Mouse (Mus musculus) forebrain, embryonic 12.5 days (tissue): ENCODE results near the gene Olfr804. TPM values are rescaled to one million over a fixed set of nuclear protein-coding genes. Genes with fewer than 3 reads are reported as not detected.

ENCODE experiments used
- ATAC-seq: fragments of 200-750 bp; cut with Nextera tagmentation; 2 replicates; pipeline ENCODE4 v1.8.0; 2017; ENCODE audit warnings: moderate TSS enrichment; ENCODE audit not compliant: low FRiP score
- H3K27ac ChIP-seq: fragments of 300-500 bp; sonication (generic); 2 replicates; pipeline ENCODE4 v1.5.1; 2016; ENCODE audit warnings: mild to moderate bottlenecking
- H3K27me3 ChIP-seq: fragments of 300-500 bp; sonication (generic); 2 replicates; pipeline ENCODE4 v1.6.1; 2016; ENCODE audit warnings: mild to moderate bottlenecking
- H3K36me3 ChIP-seq: fragments of 300-500 bp; sonication (generic); replicated peaks from 2 replicates; pipeline ENCODE4 v1.6.1; 2016; ENCODE audit warnings: mild to moderate bottlenecking
- H3K4me1 ChIP-seq: fragments of 300-500 bp; sonication (generic); 2 replicates; pipeline ENCODE4 v1.6.1; 2016
- H3K4me2 ChIP-seq: fragments of 300-500 bp; sonication (generic); 2 replicates; pipeline ENCODE4 v1.6.1; 2016; ENCODE audit warnings: mild to moderate bottlenecking, moderate library complexity
- H3K4me3 ChIP-seq: fragments of 300-500 bp; sonication (generic); replicated peaks from 2 replicates; pipeline ENCODE4 v1.5.1; 2016; ENCODE audit warnings: mild to moderate bottlenecking
- H3K9ac ChIP-seq: fragments of 300-500 bp; sonication (generic); 2 replicates; pipeline ENCODE4 v1.6.1; 2016; ENCODE audit warnings: mild to moderate bottlenecking
- H3K9me3 ChIP-seq: fragments of 300-500 bp; sonication (generic); 2 replicates; pipeline ENCODE4 v1.6.1; 2016
- WGBS: fragments of 180-500 bp; shearing (Covaris S2); methylation state at CpG from one replicate; pipeline ENCODE4 v1.1.7; 2016; 5-methylcytosine and 5-hydroxymethylcytosine counted together
- microRNA-seq: library from miRNA; unstranded; fragments of <30 nt; microRNA quantifications from one replicate; pipeline ENCODE4, GENCODE M21; 2017
- polyA plus RNA-seq: library from polyadenylated mRNA; unstranded; fragments of >200 nt; fragmentation: Nextera tagmentation; extraction: Ambion mirVana; gene quantifications from 2 replicates; pipeline ENCODE4 v1.2.1, GENCODE M21; 2016

Gene Olfr804
- polyA plus RNA-seq: not detected in 2 replicates

GRCm38 (mm10) chr10:129702910-129703309, at the start of gene Olfr804:
Olfr804 (plus strand) TSS chr10:129703210.
- no peak within 1 kb of the TSS for H3K4me2 ChIP-seq
- H3K9me3 ChIP-seq: no peaks in the 10 kb centered on the region
- no peak for ATAC-seq
- no peaks in the 10 kb centered on the region for H3K4me1 ChIP-seq
- no peaks in the 10 kb centered on the region for H3K27me3 ChIP-seq
- H3K4me3 ChIP-seq: no peak within 1 kb of the TSS
- no peaks in the 10 kb centered on the region for H3K36me3 ChIP-seq
- no peak within 1 kb of the TSS for H3K27ac ChIP-seq
- no peak within 1 kb of the TSS for H3K9ac ChIP-seq

- no peaks in the 10 kb centered on the region for H3K4me1 ChIP-seq
- H3K27me3 ChIP-seq: no peaks in the 10 kb centered on the region
- no peak within 1 kb of the TSS for H3K27ac ChIP-seq
- no peak within 1 kb of the TSS for H3K9ac ChIP-seq
- H3K36me3 ChIP-seq: no peaks in the 10 kb centered on the region
- ATAC-seq: no peak
- H3K4me3 ChIP-seq: no peak within 1 kb of the TSS
- no peak within 1 kb of the TSS for H3K4me2 ChIP-seq
- H3K9me3 ChIP-seq: no peaks in the 10 kb centered on the region
Measured at GRCm38 (mm10) chr10:129657394-129657793, 45.6 kb upstream of the Olfr804 start, which contains the start of gene Olfr800. Olfr800 (plus strand) TSS chr10:129657694.

- H3K9me3 ChIP-seq: no peaks in the 10 kb centered on the region
- H3K4me3 ChIP-seq: no peak within 1 kb of the TSS
- H3K4me1 ChIP-seq: no peaks in the 10 kb centered on the region
- 74% methylated on average over 1 of the region's 1 CpGs for WGBS
- no peaks in the 10 kb centered on the region for H3K36me3 ChIP-seq
- no peak within 1 kb of the TSS for H3K9ac ChIP-seq
- no peaks in the 10 kb centered on the region for H3K27me3 ChIP-seq
- H3K27ac ChIP-seq: no peak within 1 kb of the TSS
- ATAC-seq: no peak
- H3K4me2 ChIP-seq: no peak within 1 kb of the TSS
Measured at GRCm38 (mm10) chr10:129673765-129674164, 29.2 kb upstream of the Olfr804 start, which contains the start of gene Olfr801. Olfr801 (minus strand) TSS chr10:129673865.

- WGBS: 69% methylated on average over 1 of the region's 1 CpGs
Measured at GRCm38 (mm10) chr10:129688069-129688468, 14.9 kb upstream of the Olfr804 start, which contains the start of gene Olfr802. Olfr802 (minus strand) TSS chr10:129688169.

GRCm38 (mm10) chr10:129694186-129694585, 8.8 kb upstream of the Olfr804 start, which contains the start of gene Olfr803:
Olfr803 (minus strand) TSS chr10:129694286.
- Histone ChIP-seq H3K9me3 (no peaks in the 10 kb centered on the region), H3K27ac (no peak within 1 kb of the TSS), H3K27me3 (no peaks in the 10 kb centered on the region), H3K4me3 (no peak within 1 kb of the TSS), H3K4me1 (no peaks in the 10 kb centered on the region), H3K4me2 (no peak within 1 kb of the TSS), H3K36me3 (no peaks in the 10 kb centered on the region), H3K9ac (no peak within 1 kb of the TSS)
- 89% methylated on average over 2 of the region's 2 CpGs for WGBS
- ATAC-seq: no peak

More at GRCm38 (mm10) chr10:129688069-129688468, 14.9 kb upstream of the Olfr804 start, which contains the start of gene Olfr802:
- Histone ChIP-seq H3K9me3 (no peaks in the 10 kb centered on the region), H3K27me3 (no peaks in the 10 kb centered on the region), H3K4me3 (no peak within 1 kb of the TSS), H3K4me2 (no peak within 1 kb of the TSS), H3K27ac (no peak within 1 kb of the TSS), H3K4me1 (no peaks in the 10 kb centered on the region), H3K36me3 (no peaks in the 10 kb centered on the region), H3K9ac (no peak within 1 kb of the TSS)
- no peak for ATAC-seq

- WGBS: 92% methylated on average over 2 of the region's 2 CpGs
- no peak within 1 kb of the TSS for H3K9ac ChIP-seq
- no peaks in the 10 kb centered on the region for H3K9me3 ChIP-seq
- no peak for ATAC-seq
- H3K36me3 ChIP-seq: no peaks in the 10 kb centered on the region
- H3K27me3 ChIP-seq: no peaks in the 10 kb centered on the region
- H3K4me3 ChIP-seq: no peak within 1 kb of the TSS
- no peaks in the 10 kb centered on the region for H3K4me1 ChIP-seq
- H3K4me2 ChIP-seq: no peak within 1 kb of the TSS
- no peak within 1 kb of the TSS for H3K27ac ChIP-seq
Measured at GRCm38 (mm10) chr10:129729275-129729674, 26.3 kb downstream of the Olfr804 start, which contains the start of gene Olfr805. Olfr805 (minus strand) TSS chr10:129729375.

GRCm38 (mm10) chr10:129741821-129742220, 38.8 kb downstream of the Olfr804 start, which contains the start of gene Olfr806:
Olfr806 (minus strand) TSS chr10:129741921.
- Histone ChIP-seq H3K9me3 (no peaks in the 10 kb centered on the region), H3K27ac (no peak within 1 kb of the TSS), H3K4me3 (no peak within 1 kb of the TSS), H3K4me1 (no peaks in the 10 kb centered on the region), H3K27me3 (no peaks in the 10 kb centered on the region), H3K9ac (no peak within 1 kb of the TSS), H3K36me3 (no peaks in the 10 kb centered on the region), H3K4me2 (no peak within 1 kb of the TSS)
- ATAC-seq: no peak

- Histone ChIP-seq H3K4me3 (no peak within 1 kb of the TSS), H3K27me3 (no peaks in the 10 kb centered on the region), H3K27ac (no peak within 1 kb of the TSS), H3K4me2 (no peak within 1 kb of the TSS), H3K9me3 (no peaks in the 10 kb centered on the region), H3K36me3 (no peaks in the 10 kb centered on the region), H3K9ac (no peak within 1 kb of the TSS), H3K4me1 (no peaks in the 10 kb centered on the region)
- no peak for ATAC-seq
- WGBS: 91% methylated on average over 1 of the region's 1 CpGs
Measured at GRCm38 (mm10) chr10:129757693-129758092, 54.7 kb downstream of the Olfr804 start, which contains the start of gene Olfr807. Olfr807 (minus strand) TSS chr10:129757793.

Small RNA genes within 50 kb of the gene (microRNA-seq; reads per million reads assigned to microRNA genes)
- gene Gm24485: not detected

Other genes with a start within 250 kb of the Olfr804 start
- not detected in 2 replicates for gene Olfr787, start 241.3 kb upstream of the Olfr804 start, polyA plus RNA-seq
- gene Olfr788, start 232.2 kb upstream of the Olfr804 start, polyA plus RNA-seq: not detected in 2 replicates
- not detected in 2 replicates for gene Olfr789, start 218.5 kb upstream of the Olfr804 start, polyA plus RNA-seq
- not detected in 2 replicates for gene Olfr790, start 204.7 kb upstream of the Olfr804 start, polyA plus RNA-seq
- not detected in 2 replicates for gene Olfr791, start 181.4 kb upstream of the Olfr804 start, polyA plus RNA-seq
- not detected in 2 replicates for gene Olfr792, start 164.0 kb upstream of the Olfr804 start, polyA plus RNA-seq
- not detected in 2 replicates for gene Olfr794, start 135.6 kb upstream of the Olfr804 start, polyA plus RNA-seq
- not detected in 2 replicates for gene Olfr796, start 90.6 kb upstream of the Olfr804 start, polyA plus RNA-seq
- not detected in 2 replicates for gene Olfr798, start 75.3 kb upstream of the Olfr804 start, polyA plus RNA-seq
- not detected in 2 replicates for gene Olfr799, start 65.7 kb upstream of the Olfr804 start, polyA plus RNA-seq
- gene Olfr800, start 45.5 kb upstream of the Olfr804 start, polyA plus RNA-seq: not detected in 2 replicates
- gene Olfr801, start 29.3 kb upstream of the Olfr804 start, polyA plus RNA-seq: not detected in 2 replicates
- gene Olfr802, start 15.0 kb upstream of the Olfr804 start, polyA plus RNA-seq: 0.04 TPM in 1 of 2 replicates, not detected in the other
- not detected in 2 replicates for gene Olfr803, start 8.9 kb upstream of the Olfr804 start, polyA plus RNA-seq
- not detected in 2 replicates for gene Olfr805, start 26.2 kb downstream of the Olfr804 start, polyA plus RNA-seq
- not detected in 2 replicates for gene Olfr806, start 38.7 kb downstream of the Olfr804 start, polyA plus RNA-seq
- gene Olfr807, start 54.6 kb downstream of the Olfr804 start, polyA plus RNA-seq: not detected in 2 replicates
- 0.06 TPM in 1 of 2 replicates, not detected in the other for gene Olfr808, start 62.3 kb downstream of the Olfr804 start, polyA plus RNA-seq
- gene Olfr809, start 71.4 kb downstream of the Olfr804 start, polyA plus RNA-seq: not detected in 2 replicates
- gene Olfr810, start 91.7 kb downstream of the Olfr804 start, polyA plus RNA-seq: not detected in 2 replicates
- not detected in 2 replicates for gene Olfr811, start 101.2 kb downstream of the Olfr804 start, polyA plus RNA-seq
- not detected in 2 replicates for gene Olfr812, start 142.9 kb downstream of the Olfr804 start, polyA plus RNA-seq
- not detected in 2 replicates for gene Olfr813, start 152.2 kb downstream of the Olfr804 start, polyA plus RNA-seq
- gene Olfr814, start 176.6 kb downstream of the Olfr804 start, polyA plus RNA-seq: not detected in 2 replicates
- not detected in 2 replicates for gene Olfr815, start 202.7 kb downstream of the Olfr804 start, polyA plus RNA-seq
- gene Olfr816, start 212.4 kb downstream of the Olfr804 start, polyA plus RNA-seq: not detected in 2 replicates
- gene Olfr818, start 245.9 kb downstream of the Olfr804 start, polyA plus RNA-seq: not detected in 2 replicates